Mouse (Mus musculus) c-Kit-negative CD71-positive TER-119-positive erythroid progenitor cells, embryonic 14.5 days (primary cell): ENCODE results near the gene Tmem102.

ENCODE experiments used
- DNase-seq: peaks from one replicate; pipeline ENCODE4 v3.0.0-alpha.2; 2013; ENCODE audit warnings: low read depth, low spot score

Tmem102 gene

GRCm38 (mm10) chr11:69818871-69819270 lies 13.4 kb upstream of the Tmem102 start:
- DNase-seq, result no peak

GRCm38 (mm10) chr11:69818365-69818764 lies 12.9 kb upstream of the Tmem102 start, which contains the start of gene Spem2:
Gene Spem2, minus strand, starts transcription at chr11:69818465.
- DNase-seq, result no peak

DNA sequence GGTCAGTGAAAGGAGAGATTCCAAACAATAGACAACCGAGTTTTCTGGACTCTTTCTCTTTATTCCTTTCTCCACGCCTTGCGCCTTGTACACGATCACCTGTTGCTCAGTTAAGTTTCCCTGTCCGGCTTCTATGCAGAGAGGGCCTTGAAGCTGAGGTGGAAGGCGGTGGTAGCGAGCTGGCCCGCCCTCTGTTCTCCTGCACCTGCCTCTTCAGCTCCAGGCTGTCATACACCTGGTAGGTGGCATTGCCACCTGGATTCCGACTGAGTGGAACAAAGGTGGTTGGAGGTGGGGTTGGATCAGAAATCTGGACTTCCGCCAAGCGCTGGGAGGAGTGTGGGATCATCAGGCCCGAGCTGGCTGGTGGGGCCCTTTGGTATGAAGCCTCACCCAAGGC lies 11.1 kb upstream of the Tmem102 start:
- DNase-seq, result no peak

DNA sequence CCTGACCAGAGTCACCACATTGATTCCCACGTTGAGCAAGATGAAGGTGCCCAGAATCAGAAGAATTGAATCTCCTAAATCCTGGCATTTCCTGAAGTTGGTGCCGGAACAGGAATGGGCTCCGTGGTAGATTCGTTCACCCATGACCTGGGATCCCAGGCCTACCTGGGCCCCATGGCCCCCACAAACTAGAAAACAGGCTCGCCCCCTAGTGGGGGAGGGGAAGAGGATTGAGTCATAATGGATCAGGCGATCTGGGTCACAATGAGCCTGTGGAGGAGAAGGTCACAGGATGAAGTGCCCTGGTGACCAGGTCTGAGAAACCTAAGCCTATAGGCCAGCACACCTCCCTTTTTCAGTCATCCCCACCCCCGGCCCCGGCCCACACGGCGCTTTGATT lies 9.7 kb upstream of the Tmem102 start, which contains the start of gene Gm39566:
Gm39566 (minus strand) TSS at position 144 of the 400 bp plus-strand sequence.
- DNase-seq, result no peak

- no peak for DNase-seq
Measured at GRCm38 (mm10) chr11:69810280-69810679, 4.9 kb upstream of the Tmem102 start.

DNA sequence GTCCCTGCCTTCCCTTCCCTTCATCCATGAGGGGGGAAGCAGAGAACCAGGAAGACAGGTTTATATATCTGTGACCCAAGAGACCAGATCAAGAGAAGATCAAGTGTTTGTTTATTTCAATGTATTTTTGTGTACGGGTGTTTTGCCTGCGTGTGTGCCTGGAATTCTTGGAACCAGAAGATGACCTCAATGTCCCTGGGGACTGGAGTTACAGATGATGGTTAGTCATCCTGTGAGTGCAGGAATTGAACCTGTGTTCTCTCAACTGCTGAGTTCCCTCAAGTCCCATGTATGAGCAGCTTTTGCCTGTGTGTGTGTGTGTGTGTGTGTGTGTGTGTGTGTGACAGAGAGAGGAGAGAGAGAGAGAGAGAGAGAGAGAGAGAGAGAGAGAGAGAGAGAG lies 2.2 kb upstream of the Tmem102 start:
- no peak for DNase-seq

GRCm38 (mm10) chr11:69806378-69806777 lies 954 bp upstream of the Tmem102 start:
- no peak for DNase-seq

- DNase-seq, result no peak
Measured at GRCm38 (mm10) chr11:69804652-69804940, 828 bp downstream of the Tmem102 start.

DNA sequence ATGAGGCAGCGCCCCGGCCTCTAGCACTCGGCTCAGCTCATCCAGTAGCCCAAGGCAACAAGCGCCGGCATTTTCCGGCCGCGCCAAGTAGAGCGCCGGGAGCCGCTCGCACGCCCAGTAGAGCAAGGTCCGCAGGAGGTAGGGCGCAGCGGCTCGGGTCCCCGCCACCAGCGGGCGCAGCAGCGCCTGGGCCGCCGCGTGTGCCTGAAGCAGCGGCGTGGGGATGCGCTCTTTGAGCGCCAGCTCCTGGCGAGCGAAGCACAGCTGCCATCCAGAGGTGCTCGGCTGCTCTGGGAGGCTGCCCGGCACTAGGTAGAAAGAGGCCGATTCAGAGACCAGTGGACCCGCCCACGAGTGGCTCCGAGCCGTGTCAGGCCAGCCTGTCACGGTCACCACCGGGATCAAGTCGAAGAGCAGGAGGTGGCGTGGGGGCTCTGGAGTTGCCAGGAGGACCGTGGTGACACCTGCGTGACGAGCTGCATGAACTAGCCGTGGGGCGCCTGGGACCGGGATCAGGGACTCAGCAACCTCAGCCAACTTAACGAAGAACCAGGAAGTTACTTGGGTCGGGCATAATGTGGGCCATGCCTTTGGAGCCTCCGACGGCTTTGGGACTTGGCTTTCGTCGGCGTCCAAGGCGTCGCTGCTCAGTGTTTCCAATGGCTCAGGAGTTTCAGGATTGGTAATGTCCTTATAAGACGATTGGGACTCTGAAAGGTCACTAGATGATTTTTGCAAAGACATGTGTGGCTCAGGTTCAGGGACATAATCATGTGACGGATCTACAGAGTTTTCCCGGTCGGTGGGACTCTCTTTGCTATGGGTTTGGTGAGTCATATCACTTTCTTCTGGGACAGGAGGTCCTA lies 1.4 kb downstream of the Tmem102 start:
- DNase-seq, result no peak

GRCm38 (mm10) chr11:69803328-69803727 lies 2.1 kb downstream of the Tmem102 start:
- no peak for DNase-seq

DNA sequence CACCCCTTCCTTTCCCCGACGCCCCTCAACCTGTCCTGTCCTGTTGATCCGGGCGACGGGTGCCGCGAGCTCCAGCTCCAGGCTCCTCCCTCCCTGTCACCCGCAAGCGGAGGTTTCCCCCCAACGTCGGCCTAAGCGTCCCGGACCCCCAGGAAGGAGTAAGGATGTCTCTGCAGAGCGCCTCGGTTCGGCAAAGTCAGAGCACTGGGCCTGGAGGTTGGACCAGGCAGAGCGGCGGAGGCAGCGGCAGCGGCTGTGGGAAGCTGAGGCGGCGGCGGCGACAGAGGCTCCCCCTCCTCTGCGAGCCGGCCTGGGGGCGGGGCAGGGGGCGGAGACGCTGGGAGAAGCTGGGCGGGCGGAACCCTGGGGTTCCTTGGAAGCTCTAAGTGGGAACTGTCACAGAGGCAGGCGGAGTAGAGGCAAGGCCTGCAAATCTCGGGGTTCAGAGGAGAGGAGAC lies 2.7 kb downstream of the Tmem102 start:
- DNase-seq, result no peak

- DNase-seq, result no peak
Measured at GRCm38 (mm10) chr11:69801379-69801977, 3.9 kb downstream of the Tmem102 start, which contains the start of gene Fgf11. Gene Fgf11, minus strand, starts transcription at chr11:69801857.

DNA sequence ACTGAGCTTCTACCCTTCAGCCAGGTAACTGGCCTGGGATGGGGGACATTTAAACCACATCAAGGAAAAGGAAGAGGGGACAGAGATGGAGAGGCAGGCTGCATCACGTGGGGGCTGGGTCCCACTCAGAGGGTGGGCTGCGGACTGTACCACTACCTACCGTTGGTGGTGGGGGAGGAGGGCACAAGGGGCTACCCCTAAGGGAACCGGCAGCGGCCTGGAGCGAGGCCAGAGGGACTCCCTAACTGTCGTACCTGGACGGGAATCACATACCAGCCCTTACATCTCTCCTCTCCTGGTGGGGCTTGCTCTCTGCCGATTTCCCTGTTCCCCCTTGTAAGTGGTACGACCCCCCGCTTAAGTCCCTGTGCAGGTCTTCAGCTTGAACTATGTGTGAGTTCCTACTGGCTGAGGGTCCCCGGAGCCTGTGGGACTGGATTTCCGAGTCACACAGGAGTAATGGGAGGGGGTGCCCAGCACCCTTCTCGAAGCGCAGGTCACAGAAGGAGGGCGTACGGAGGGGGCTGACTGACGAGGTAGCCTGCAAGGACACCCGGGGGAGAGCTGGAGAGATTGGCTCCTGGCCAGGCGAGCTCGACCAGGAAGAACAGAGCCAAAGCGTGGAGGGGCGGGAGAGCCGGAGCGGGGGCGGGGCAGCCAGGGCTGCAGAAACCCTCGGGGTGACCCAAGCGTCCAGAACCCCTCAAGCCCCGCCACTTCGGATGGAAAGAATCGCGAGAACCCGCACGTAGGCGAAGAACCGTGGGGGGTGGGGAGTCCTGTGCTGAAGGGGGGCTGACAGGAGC lies 4.8 kb downstream of the Tmem102 start:
- no peak for DNase-seq

DNA sequence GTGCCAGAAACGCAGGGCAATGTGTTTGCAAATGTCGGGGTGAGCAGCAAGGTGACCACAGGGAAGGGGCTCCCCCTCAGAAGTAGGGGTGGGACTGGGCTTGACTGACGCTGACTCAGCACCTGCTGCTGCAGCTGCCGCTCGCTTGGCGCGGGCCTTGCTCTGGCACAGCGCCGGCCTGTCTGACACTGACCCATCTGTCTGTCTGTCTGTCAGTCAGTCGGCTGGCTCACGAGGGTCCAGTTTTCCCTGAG lies 5.4 kb downstream of the Tmem102 start:
- DNase-seq, result no peak

DNA sequence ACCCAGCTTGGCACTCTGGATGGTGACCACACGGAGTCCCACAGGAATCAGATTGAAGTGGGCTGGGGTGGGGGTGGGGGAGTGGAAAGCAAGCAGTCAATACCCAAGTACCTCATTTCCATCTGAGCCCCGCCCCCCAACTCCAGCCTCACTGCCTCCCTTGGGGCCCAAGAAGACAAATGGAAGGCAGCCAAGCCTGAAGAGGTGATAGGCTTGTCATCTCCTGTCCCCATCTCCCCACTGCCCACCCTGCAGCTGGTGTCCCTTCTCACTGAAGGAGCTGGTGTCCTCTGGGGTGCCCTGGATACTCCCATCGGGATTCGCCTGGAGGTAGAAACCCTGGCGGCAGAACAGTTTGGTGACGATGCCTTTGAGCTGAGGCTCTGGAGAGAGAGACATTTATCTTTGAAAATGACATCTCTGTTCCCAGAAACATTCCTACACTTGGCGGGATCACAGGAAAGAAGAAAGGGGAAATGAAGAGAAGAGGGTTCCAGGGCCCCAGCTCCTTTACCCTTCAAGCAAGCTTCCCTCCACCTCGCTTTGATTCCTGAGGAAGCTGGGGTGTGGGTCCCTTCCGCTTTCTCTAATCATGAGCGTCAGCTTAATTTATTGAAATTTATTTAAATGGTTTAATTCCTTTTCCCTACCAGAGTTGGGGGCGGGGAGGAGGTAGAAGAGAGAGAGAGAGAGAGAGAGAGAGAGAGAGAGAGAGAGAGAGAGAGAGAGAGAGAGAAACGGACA lies 5.9 kb downstream of the Tmem102 start:
- DNase-seq, result no peak

GRCm38 (mm10) chr11:69797924-69798323 lies 7.5 kb downstream of the Tmem102 start:
- DNase-seq, result no peak

DNA sequence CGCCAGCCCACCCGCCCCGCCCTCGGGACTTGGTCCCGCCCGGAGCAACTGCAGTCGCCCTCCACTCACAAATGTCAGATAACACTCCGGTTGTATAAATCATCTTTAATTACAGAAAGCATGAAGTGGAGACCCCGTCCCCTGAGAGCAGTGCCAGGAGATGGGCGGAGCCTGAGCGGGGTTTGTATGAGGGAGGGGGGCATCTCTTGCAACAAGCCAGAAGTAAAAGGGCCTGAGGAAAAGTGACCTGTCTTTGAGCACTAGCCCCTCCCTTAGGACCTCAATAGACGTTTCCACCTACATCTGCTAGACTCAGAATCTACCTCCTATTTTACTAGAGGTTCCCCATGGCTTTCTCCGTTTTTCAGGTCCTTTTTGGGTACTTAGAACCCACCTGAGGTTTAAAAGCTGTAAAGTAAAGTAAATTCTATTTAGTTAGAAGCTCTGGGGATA lies 9.4 kb downstream of the Tmem102 start:
- DNase-seq, result no peak

DNA sequence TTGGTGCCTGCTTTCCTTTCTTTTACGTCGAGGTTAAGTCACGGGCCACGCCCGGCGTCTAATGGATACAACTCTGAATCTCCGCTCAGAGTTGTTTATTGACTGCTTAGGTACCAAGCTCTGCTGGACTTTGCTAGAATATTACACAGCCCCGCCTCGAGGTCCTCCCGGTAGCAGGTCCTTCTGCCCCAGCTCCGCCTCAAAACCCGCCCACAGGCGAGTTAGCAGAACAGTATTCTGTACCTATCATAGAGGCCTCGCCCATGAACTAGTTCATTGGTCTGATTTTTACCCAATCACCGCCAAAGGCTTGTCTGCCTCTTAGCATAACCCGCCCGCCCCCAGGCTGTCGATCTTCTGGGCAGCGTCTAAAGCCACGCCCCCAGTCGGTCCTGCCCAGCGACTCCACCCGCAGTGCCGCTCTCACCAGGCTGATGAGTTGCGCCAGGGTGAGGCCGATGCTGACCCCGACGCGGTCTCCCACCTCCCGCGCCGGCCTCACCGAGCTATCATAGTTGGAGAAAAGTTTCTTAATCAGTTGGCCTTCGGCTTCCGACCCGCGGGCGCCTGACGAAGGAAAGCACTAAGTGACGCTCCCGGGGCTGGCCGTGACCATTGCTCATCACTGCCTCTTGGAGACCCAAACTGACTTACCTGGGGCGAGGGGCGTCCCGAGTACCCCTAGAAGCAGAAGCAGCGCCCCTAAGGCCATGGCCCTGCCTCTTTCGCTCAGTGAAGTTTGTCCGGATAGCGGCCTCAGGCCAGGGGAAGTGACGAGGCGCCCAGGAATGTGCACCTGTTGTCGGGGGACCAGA lies 10.0 kb downstream of the Tmem102 start, which contains the start of gene Chrnb1:
Chrnb1 (minus strand) TSS at position 776 of the 815 bp plus-strand sequence.
- DNase-seq, result peak; percentile 94

DNA sequence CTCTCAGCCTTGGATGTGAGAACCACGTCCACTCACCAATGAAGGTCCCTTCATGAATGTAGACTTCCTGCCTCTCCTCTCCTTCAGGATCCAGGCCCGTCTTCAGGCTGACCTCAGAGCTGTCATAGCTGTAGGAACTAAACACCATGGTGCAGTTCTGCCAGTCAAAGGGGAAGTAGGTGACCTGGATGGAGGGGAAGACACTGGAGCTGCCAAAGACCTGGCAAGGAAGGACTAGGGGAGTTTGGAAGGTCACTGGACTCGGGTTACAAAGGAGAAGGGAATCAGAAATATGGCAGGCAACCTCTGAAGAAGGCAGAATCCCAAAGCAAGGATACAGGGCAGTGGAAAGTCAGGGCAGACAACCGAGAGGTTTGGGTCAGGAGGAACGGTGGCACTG lies 12.0 kb downstream of the Tmem102 start:
- no peak for DNase-seq

- DNase-seq, result no peak
Measured at GRCm38 (mm10) chr11:69791420-69791819, 14.0 kb downstream of the Tmem102 start.

- DNase-seq, result no peak
Measured at GRCm38 (mm10) chr11:69789431-69789830, 16.0 kb downstream of the Tmem102 start.
